Mouse (Mus musculus): ENCODE results near the gene Olfr1512. TPM values are rescaled to one million over a fixed set of nuclear protein-coding genes. Genes with fewer than 3 reads are reported as not detected.
"Not testable (repeated sequence)": the region's sequence is repeated elsewhere in the genome, so short reads cannot be mapped to it uniquely, and the experiment has no call there.

Gene Olfr1512
- not detected in 2 replicates for polyA plus RNA-seq (2011; ENCODE audit: insufficient read length, low read depth, missing spikeins)

DNA sequence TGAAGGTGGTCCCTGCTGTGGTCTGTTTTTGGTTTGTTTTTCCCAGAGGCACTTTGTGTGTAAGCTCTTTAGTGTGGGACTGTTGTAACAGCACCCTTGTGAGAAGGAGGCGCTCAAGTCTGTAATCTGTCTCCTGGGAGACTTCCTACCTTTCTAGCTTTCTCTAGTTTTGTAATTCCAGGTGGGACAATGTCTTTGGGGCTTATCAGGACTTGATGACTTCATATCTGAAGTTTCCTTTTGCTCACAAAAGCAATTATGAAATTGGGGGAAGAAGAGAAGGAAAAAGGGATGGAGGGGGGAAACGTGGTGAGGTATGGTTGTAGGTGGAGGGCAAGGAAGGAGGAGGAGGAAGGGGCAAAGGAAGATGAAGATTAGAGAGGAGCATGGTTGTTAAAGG is at the start of gene Olfr1512:
TSS of gene Olfr1512 (minus strand) at position 101 of the 400 bp plus-strand sequence.
- Histone ChIP-seq H3K4me1 (ENCODE audit: control insufficient read depth, insufficient read depth, low read length) (no peaks in the 10 kb centered on the region), H3K27ac (ENCODE audit: insufficient read depth, low read length) (no peak within 1 kb of the TSS), H3K4me3 (ENCODE audit: insufficient read depth, low read length) (no peak within 1 kb of the TSS)
- no peak for TF ChIP-seq POLR2A (IDR thresholded peaks at IDR 0.05; ENCODE audit: low read depth, low read length)
- TF ChIP-seq CTCF (IDR thresholded peaks at IDR 0.05; ENCODE audit: borderline replicate concordance, insufficient read depth, low read length): no peak

DNA sequence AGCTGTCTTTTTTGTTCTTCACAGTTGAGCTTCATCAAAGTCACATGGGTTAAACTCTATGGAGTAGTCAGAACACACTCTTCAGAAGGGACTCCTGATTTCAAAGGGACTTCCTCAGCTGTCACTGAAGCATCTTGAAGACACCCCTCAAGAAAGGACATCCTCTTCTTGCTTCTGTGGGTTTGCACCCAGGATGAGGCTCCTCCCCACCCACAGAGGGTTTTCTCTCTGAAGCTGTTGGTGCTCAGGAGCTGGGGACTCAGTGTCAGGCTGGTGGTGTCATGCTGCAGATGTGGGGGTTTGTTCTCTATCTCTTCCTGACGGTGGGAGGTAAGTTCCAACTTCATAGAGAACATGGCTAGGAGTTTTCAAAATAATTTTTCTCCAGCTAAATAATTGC is 48.7 kb upstream of the Olfr1512 start:
- Histone ChIP-seq H3K27ac (ENCODE audit: insufficient read depth, low read length) (no peak overlapping the region), H3K4me1 (ENCODE audit: control insufficient read depth, insufficient read depth, low read length) (no peaks in the 10 kb centered on the region), H3K4me3 (ENCODE audit: insufficient read depth, low read length) (no peak overlapping the region)
- TF ChIP-seq CTCF (IDR thresholded peaks at IDR 0.05; ENCODE audit: borderline replicate concordance, insufficient read depth, low read length) (no peak), POLR2A (IDR thresholded peaks at IDR 0.05; ENCODE audit: low read depth, low read length) (no peak)

DNA sequence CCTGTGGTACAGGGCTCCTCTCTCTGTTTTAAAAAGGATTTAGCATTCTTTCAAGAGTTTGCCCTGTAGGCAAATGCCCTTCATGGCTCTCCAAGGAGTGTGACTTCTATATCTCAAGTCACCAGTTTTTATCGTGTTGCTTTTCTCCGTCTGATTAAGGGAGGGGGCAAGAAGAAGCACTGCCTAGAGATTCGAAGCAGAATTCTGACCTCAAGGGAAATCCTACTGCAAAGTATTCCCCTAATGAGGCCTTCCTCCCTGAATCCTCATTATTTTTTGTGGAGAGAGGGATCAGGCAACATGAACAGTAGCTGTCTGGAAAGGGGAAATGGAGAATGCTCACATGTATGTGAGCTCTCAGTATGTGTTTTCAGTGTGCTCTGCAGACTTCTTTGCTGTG is 35.3 kb upstream of the Olfr1512 start, which contains the start of gene Olfr1510:
TSS of gene Olfr1510 (minus strand) at position 101 of the 400 bp plus-strand sequence.
- no peaks in the 10 kb centered on the region for H3K4me1 ChIP-seq (ENCODE audit: control insufficient read depth, insufficient read depth, low read length)

DNA sequence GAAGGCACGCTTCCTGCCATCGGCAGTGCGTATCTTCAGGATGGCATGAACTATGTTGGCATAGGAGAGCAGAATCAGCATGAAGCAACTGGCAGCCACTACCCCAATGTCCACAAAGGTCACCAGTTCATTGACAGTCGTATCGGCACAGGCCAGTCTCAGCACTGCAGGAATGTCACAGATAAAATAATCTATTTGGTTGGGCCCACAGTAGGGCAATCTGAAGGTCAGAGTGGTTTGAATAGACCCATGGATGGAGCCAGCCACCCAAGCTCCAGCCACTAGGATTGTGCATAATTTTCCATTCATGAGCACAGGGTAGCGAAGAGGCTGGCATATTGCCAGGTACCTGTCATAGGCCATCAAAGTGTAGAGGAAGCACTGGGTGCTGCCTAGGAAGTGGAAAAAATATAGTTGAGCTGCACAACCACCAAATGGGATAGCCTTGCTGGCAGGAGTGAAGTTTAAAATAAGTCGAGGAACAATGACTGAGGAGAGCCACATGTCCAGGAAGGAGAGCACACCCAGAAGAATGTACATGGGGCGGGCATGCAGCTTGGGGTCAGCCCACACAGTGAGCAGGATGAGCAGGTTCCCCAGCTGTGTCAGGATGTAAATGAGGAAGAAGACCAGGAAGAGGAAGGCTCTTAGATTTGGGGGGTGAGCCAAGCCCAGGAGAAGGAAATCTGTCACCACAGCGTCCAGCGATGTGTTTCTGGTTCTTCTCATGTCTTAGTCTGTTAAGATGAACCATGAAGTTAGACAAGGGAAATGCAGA is 31.4 kb upstream of the Olfr1512 start:
- not testable (repeated sequence) for H3K27ac ChIP-seq (ENCODE audit: insufficient read depth, low read length); H3K4me1 ChIP-seq (ENCODE audit: control insufficient read depth, insufficient read depth, low read length); H3K4me3 ChIP-seq (ENCODE audit: insufficient read depth, low read length)

More for the DNA sequence above, 35.3 kb upstream of the Olfr1512 start, which contains the start of gene Olfr1510:
- TF ChIP-seq POLR2A (IDR thresholded peaks at IDR 0.05; ENCODE audit: low read depth, low read length) (no peak), CTCF (IDR thresholded peaks at IDR 0.05; ENCODE audit: borderline replicate concordance, insufficient read depth, low read length) (no peak)
- Histone ChIP-seq H3K4me3 (ENCODE audit: insufficient read depth, low read length) (no peak within 1 kb of the TSS), H3K27ac (ENCODE audit: insufficient read depth, low read length) (no peak within 1 kb of the TSS)

DNA sequence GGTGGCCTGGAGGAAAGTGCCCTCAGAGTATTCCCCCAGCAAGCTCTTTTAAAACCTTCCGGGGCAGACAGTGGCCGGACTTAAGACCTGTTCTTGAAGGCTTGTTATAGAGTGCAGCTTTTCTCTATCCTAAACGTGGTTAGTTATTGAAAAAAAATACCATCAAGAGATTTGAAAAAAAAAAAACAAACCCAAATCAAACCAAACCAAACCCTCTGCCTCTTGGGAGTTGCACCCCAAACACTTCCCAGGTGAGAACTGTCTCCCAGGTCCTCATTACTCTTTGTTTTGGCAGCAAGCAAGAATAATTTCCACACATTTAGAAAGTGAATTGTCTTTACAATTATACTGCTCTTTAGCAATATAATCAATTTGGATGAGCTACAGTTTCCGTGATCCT is 18.3 kb upstream of the Olfr1512 start, which contains the start of gene Olfr1511:
TSS of gene Olfr1511 (minus strand) at position 101 of the 400 bp plus-strand sequence.
- TF ChIP-seq POLR2A (IDR thresholded peaks at IDR 0.05; ENCODE audit: low read depth, low read length) (no peak), CTCF (IDR thresholded peaks at IDR 0.05; ENCODE audit: borderline replicate concordance, insufficient read depth, low read length) (no peak)
- Histone ChIP-seq H3K27ac (ENCODE audit: insufficient read depth, low read length) (no peak within 1 kb of the TSS), H3K4me1 (ENCODE audit: control insufficient read depth, insufficient read depth, low read length) (no peaks in the 10 kb centered on the region), H3K4me3 (ENCODE audit: insufficient read depth, low read length) (no peak within 1 kb of the TSS)

DNA sequence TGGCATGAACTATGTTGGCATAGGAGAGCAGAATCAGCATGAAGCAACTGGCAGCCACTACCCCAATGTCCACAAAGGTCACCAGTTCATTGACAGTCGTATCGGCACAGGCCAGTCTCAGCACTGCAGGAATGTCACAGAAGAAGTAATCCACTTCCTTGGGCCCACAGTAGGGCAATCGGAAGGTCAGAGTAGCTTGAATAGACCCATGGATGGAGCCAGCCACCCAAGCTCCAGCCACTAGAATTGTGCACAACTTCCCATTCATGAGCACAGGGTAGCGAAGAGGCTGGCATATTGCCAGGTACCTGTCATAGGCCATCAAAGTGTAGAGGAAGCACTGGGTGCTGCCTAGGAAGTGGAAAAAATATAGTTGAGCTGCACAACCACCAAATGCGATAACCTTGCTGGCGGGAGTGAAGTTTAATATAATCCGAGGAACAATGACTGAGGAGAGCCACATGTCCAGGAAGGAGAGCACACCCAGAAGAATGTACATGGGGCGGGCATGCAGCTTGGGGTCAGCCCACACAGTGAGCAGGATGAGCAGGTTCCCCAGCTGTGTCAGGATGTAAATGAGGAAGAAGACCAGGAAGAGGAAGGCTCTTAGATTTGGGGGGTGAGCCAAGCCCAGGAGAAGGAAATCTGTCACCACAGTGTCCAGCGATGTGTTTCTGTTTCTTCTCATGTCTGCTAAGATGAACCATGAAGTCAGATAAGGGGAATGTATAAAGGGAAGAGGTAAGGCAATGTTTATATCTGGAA is 11.3 kb upstream of the Olfr1512 start:
- H3K4me1 ChIP-seq (ENCODE audit: control insufficient read depth, insufficient read depth, low read length); H3K27ac ChIP-seq (ENCODE audit: insufficient read depth, low read length); H3K4me3 ChIP-seq (ENCODE audit: insufficient read depth, low read length): not testable (repeated sequence)

DNA sequence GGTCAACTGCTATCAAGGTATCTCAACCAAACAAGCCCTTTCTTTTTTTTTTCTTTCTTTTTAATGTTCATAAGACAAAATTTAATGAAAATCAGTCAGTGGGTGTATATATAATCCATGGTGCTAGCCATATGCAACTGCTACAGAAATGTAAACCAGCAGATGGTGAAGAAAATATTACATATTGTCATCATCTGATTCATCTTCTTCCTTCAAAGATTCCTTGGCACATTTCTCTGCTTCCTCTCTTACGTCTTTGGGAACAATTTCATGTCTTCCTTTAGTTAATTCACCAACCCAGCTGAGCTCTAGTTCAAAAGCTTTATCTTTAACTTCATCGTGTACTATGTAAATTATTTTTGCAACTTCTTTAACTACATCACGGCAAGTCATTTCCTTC is 10.2 kb downstream of the Olfr1512 start:
- TF ChIP-seq POLR2A (IDR thresholded peaks at IDR 0.05; ENCODE audit: low read depth, low read length): no peak
- no peak for TF ChIP-seq CTCF (IDR thresholded peaks at IDR 0.05; ENCODE audit: borderline replicate concordance, insufficient read depth, low read length)
- Histone ChIP-seq H3K27ac (ENCODE audit: insufficient read depth, low read length) (no peak overlapping the region), H3K4me3 (ENCODE audit: insufficient read depth, low read length) (no peak overlapping the region), H3K4me1 (ENCODE audit: control insufficient read depth, insufficient read depth, low read length) (no peaks in the 10 kb centered on the region)

DNA sequence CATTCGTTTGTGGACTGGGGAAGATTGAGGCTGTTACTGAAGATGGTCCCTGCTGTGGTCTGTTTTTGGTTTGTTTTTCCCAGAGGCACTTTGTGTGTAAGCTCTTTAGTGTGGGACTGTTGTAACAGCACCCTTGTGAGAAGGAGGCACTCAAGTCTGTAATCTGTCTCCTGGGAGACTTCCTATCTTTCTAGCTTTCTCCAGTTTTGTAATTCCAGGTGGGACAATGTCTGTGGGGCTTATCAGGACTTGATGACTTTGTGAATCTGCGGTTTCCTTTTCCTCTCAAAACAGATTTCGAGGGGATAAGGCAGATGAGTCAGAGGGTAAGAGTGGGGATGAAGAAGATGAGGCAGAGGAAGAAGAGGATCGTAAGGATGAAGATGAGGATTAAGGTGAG is 22.7 kb downstream of the Olfr1512 start, which contains the start of gene Olfr1513:
TSS of gene Olfr1513 (minus strand) at position 101 of the 400 bp plus-strand sequence.
- Histone ChIP-seq H3K4me3 (ENCODE audit: insufficient read depth, low read length) (no peak within 1 kb of the TSS), H3K27ac (ENCODE audit: insufficient read depth, low read length) (no peak within 1 kb of the TSS), H3K4me1 (ENCODE audit: control insufficient read depth, insufficient read depth, low read length) (no peaks in the 10 kb centered on the region)
- TF ChIP-seq POLR2A (IDR thresholded peaks at IDR 0.05; ENCODE audit: low read depth, low read length): no peak
- no peak for TF ChIP-seq CTCF (IDR thresholded peaks at IDR 0.05; ENCODE audit: borderline replicate concordance, insufficient read depth, low read length)

DNA sequence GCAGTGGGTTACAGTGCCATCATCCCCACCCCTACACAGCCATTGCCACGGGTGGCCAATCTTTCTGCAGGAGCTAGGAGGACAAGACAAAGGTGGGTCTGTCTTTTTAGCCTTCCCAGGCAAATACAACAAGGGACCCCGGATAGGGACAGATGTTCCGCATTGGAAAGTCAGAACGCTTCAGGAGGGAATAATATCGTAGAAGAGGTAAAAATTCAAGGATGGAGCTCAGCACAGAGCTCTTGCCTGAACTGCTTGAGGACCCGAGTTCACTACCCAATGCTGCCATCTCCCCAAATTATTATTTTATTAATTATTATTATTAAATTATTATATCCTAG is 39.5 kb downstream of the Olfr1512 start:
- Histone ChIP-seq H3K27ac (ENCODE audit: insufficient read depth, low read length) (no peak overlapping the region), H3K4me3 (ENCODE audit: insufficient read depth, low read length) (no peak overlapping the region), H3K4me1 (ENCODE audit: control insufficient read depth, insufficient read depth, low read length) (no peaks in the 10 kb centered on the region)
- TF ChIP-seq POLR2A (IDR thresholded peaks at IDR 0.05; ENCODE audit: low read depth, low read length): no peak
- TF ChIP-seq CTCF (IDR thresholded peaks at IDR 0.05; ENCODE audit: borderline replicate concordance, insufficient read depth, low read length): no peak
